Mouse (Mus musculus) NIH3T3 (cell line): Measurements from ENCODE around the gene Nhlh1.

Experiments
- DNase-seq: peaks from one replicate; pipeline ENCODE4 v3.0.0-alpha.2; 2012; ENCODE audit warnings: low read depth

Nhlh1 gene

DNA sequence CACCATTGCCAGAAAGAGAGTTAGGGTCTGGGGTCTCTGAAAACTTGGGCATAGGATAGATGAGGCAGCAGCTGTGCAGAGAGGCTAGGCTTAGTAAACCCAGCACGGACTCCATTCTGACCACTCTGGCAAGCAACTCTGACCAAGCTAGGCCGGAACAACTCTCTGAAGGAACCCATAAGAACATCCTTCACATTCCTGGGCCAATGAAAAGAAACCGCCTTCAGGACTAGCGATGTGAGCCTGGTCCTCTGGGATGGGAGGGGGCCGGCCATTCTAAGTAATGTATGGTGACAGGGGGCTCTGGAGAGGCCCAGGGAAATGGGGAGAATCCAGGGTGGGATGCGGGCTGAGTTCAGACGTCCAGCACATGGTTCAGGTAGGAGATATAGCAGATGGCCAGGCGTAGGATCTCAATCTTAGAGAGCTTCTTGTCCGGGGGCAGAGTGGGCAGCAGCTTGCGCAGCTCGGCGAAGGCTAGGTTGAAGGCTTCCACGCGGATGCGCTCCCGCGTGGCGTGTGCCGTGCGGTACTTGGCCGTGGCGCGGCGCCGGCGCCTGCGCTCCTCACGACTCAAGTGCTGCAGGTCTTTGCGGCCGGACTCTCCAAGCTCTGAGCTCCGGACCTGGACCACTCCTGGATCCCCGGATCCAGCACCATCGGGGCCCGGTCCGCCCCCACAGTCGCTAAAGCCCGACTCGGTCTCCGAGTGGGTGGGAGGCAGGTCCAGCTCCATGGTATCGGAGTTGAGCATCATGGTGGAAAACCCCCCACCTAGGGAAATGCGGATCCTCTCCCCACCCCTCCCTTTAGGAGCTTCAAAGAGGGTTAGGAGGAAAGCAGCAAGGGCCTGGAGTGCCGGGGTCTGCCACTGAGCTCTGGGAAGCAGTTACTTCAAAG lies 3.6 kb downstream of the Nhlh1 start:
- DNase-seq = no peak

DNA sequence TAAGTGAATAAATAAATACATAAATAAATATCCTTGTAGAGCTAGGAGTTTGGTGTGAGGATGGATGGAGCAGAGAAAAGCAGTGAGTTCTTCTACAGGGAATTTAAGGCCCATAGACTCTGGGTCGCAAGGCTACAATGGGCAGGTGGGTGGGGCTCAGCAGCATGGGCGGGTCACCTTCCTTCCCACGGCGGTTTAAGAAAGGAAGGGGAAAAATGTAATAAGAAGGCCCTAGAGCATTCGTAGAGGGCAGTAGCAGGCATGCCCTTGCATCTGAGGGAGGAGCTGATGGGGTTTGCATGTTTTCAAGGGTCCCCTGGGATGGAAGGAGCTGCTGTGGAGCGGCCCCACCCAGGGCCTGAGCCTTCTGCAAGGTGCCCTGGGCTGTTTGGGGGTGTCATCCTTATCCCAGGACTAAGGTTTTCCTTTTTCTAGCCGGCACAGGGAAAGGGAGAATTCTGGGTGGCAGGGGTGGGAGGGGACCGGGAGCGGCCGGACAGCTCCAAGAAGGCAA lies 4.5 kb downstream of the Nhlh1 start:
- DNase-seq = no peak

DNA sequence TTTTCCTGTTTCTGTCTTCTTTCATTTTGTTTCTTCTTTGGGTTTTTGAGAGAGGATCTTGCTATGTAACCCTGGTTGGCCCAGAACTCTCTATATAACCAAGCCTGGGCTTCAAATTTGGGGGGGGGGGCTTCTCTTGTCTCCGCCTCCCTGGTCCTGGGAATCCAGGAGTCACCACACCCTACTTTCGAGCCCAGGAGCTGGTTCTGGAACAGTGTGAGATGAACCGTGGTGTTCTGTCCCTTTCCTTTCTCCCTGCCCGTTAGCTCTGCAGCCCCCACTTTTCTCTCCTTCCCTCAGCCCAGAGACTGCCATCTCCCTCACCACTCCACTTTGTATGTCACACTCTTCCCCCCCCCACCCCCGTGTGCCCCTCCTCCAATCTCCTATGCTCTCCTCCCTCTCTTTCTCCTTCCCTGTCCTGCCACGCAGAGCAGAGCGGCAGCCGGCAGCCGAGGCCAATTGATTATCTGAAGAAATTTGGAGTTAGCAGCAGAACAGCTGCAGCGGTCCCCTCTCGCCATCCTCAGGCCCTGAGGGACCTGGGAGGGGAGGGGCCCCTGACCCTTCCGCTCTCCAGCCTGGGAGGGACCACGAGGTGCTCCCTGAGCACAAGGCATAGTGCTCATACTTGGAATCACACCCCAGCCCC lies 8.1 kb downstream of the Nhlh1 start:
- DNase-seq = peak; percentile 27

DNA sequence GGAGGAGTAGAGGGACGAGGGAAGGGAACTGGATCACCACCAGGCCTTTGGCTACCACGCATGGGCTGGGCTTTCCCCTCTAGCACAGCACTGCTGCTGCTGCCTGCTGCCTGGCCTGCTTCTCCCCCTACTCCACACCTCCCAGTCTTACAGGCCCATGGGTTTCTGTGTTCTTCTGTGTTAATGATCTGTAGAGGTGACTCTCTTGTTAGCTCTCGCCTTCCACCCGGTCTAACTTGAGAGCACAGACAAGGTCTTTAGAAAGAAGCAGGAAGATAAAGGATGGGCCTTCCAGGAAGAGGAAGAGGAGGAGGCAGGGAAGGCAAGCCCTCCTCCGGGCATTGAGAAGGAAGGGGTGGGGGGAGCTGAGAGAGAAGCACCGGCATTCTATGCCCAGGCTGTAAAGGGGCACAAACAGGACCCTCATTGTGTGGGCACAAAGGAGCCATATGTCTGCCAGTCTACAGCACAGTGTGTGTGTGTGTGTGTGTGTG lies 9.1 kb downstream of the Nhlh1 start:
- DNase-seq = no peak

DNA sequence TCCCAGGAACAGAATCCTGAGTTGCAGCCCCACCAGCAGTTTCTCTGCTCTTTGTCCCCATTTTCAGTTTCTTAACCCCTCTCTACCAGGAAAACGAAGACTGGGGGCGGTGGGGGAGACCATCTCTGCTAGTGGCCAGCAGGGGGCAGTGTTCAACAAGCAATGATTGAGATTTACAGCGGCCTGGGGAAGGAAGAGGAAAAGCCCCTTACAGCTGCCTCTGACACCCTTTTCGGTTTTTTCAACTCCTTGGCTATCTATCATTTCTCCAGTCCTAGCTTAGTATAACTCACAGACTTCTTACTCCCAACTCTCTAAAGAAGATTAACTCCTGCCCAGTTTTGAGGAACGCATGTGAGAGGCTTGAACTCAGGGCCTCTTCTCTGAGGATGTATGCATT lies 10.4 kb downstream of the Nhlh1 start:
- DNase-seq = peak; percentile 92

DNA sequence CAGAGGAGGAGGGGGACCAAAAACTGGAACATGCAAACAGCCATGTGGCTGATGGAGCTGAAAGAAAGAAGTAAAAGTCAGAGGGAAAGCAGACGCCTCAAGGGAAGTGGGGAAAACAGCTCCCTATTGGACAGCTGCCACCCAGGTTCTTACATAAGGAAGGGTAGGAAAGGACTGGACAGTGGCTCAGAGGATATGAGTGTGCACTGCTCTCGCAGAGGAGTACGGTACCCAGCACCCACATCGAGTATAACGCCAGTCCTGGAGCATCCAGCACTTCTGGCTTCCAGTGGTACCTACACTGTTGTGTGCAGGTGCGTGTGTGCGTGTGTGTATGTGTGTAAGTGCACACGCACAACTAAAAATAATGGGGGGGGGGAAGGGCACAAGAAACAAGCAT lies 11.0 kb downstream of the Nhlh1 start:
- no peak for DNase-seq

- DNase-seq = peak; percentile 50
Measured at GRCm38 (mm10) chr1:172029914-172030313, 27.5 kb downstream of the Nhlh1 start.

- no peak for DNase-seq
Measured at GRCm38 (mm10) chr1:172028394-172029275, 28.7 kb downstream of the Nhlh1 start, which contains the start of gene Vangl2. Gene Vangl2 (minus strand): TSS chr1:172028444.

GRCm38 (mm10) chr1:172027809-172028102 lies 29.6 kb downstream of the Nhlh1 start:
- no peak for DNase-seq

- peak; percentile 96 for DNase-seq
Measured at GRCm38 (mm10) chr1:172027010-172027808, 30.2 kb downstream of the Nhlh1 start.

DNA sequence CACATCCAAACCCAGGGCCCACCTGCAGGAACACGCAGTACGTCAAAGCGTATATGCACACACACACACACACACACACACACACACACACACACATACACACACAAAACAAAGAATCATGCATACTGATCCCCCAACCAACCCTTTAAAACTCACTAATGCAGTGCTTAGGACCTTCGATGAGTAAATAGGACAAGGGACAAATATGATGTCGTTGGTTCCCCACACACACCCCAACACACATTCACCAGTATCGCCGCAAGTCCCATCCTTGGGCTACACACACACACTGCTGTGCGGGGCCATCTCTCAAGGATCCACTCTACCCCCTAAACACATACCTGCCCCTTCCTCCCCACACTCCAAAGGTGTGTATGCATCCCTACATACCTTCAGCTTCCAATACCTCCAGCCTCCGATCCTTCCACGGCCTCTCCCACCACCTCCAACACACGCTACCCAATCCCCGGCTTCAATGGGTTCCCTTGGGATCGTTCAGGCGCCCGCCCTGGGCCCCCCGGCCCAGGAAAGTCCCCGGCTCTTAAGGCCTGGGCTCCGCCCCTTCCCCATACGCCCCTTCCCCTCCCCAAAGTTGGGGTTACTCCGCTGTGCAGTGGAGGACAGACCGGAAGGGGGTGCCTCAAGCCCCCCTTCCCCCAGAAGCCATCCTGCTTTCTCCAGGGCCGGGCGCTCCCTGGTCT lies 31.0 kb downstream of the Nhlh1 start:
- peak; percentile 47 for DNase-seq

- DNase-seq = no peak
Measured at GRCm38 (mm10) chr1:172025201-172025904, 32.0 kb downstream of the Nhlh1 start.

DNA sequence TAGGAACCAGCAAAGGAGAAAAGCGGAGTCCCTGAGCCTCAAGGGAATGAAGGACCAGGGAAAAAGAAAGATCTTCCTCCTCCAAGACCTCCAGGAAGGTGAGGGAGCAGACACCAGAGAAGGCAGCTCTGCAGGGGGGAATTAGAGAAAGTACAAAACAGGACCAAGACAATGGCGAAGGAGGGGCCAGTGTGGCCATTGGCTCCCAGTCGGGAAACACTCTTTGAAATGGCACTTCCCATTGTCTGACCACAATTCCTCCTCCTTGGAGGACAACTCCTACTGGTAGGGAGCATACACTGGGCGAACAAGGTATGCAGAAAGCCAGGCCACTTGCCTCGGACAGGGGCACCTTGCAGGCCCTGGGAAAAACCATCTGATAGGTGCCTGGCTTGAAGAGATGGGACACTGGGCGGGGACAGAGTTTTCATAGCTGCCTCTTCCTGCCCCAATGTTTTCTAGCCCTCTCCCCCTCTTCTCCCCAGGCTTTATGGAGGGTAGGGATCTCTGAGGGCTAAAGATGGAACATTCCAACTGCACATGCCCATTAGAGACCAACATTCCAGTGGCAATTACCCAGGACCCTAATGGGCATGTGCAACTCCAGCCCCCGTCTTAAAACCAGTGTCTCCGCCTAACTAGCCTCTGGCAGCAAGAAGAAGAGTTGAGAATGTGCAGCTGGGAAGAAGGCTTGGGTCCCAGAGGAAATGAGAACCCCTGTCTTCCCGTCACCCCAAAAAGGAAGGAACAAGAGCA lies 33.1 kb downstream of the Nhlh1 start:
- no peak for DNase-seq

- no peak for DNase-seq
Measured at GRCm38 (mm10) chr1:172019863-172020521, 37.4 kb downstream of the Nhlh1 start.

DNA sequence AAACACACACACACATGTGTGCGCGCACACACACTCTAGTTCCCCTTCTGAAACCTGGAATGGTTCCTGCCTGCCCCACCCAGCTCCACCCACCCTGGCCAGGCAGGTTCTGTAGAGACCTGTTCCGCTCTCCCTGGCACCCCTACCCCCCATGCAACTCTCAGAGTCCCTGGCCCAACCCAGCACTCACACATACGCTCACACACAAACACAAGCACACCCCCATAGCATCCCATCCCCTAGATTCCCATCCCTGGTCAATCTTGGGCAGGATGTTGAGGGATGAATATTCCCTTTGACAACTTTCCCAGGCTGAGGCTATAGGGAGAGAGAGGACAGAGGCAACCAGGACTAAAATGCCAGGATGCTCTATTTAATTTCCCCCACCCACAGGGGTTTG lies 38.0 kb downstream of the Nhlh1 start:
- DNase-seq = peak; percentile 64

DNA sequence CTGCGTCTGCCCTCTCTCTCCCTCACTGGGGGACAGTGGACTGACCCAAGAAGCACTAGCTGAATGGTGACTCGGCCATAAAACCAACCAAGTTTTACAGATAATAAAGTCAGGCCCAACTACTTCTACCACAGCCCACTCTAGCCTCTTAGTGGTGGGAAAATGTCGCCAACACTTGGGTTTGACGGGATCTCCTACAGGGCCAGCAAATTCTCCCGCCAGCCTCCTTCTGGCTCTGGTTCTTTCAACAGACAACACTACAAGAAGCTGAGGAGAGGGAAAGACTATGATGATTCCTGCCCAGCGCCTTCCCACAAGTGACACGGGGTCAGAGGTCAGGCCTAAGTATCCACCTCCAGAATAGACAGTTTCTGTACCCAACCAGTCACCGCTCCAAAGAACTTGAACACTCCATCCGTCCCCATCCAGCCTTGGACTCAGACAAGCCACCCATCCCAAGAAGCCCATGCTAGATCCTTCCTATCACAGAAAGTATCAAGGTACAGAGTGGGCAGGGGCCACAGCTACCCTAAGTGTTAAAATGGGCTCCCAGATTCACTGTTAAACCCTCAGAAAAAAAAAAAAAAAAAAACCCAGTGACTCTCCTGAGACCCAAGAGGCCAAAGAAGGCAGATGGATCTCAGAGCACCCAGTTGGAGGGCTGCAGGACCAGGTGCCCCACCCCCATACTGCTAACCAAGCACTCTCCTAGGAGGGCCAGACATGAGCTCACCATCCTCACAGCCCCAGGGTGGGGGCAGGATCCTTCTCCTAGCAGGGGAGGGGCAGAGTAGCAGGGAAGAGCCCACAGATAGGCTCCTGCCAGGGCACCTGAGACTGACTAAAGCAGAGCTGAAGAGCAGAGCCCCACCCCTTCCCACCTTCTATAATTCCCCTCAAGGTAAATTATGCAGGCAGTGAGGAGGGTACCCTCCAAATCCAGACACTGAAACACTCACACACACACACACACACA lies 38.7 kb downstream of the Nhlh1 start:
- DNase-seq = no peak

- DNase-seq = no peak
Measured at GRCm38 (mm10) chr1:172017517-172018070, 39.8 kb downstream of the Nhlh1 start.
